Mouse (Mus musculus) mesoderm, embryonic 11.5 days (tissue): ENCODE data around the gene Ceacam1.
"Not testable (repeated sequence)": the region's sequence is repeated elsewhere in the genome, so short reads cannot be mapped to it uniquely, and the experiment has no call there.

Experiments
- DNase-seq: peaks from one replicate; pipeline ENCODE4 v3.0.0-alpha.2; 2012; ENCODE audit warnings: low read depth, low spot score

Gene Ceacam1

GRCm38 (mm10) chr7:25477091-25477751, at the start of gene Ceacam1:
Gene Ceacam1, minus strand, starts transcription at chr7:25477603.
- DNase-seq = peak; percentile 14

GRCm38 (mm10) chr7:25516070-25516777, 38.8 kb upstream of the Ceacam1 start:
- DNase-seq = not testable (repeated sequence)

- DNase-seq = not testable (repeated sequence)
These were observed 38.3 kb upstream of the Ceacam1 start for GRCm38 (mm10) chr7:25515667-25516066.

DNA sequence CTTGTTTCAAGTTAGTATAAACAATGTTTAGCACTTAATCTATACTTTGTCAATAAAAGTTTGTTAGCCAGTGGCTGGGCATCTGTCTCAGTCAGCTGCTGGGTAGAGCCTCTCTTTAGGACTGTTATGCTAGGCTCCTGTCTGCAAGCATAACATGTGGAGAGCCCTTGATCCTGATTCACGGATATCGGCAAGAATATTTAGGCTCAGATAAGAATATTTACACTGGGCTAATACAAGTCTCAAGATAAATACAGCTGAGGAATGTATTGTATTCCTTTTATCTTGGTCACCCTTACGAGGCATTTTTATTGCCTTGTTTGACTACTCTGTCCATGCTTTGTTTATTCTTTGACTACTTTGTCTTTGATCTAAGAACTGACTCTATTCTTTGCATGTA, 32.5 kb upstream of the Ceacam1 start:
- DNase-seq = no peak

GRCm38 (mm10) chr7:25494649-25495048, 17.2 kb upstream of the Ceacam1 start:
- DNase-seq = no peak

GRCm38 (mm10) chr7:25490698-25491097, 13.3 kb upstream of the Ceacam1 start:
- DNase-seq = not testable (repeated sequence)

DNA sequence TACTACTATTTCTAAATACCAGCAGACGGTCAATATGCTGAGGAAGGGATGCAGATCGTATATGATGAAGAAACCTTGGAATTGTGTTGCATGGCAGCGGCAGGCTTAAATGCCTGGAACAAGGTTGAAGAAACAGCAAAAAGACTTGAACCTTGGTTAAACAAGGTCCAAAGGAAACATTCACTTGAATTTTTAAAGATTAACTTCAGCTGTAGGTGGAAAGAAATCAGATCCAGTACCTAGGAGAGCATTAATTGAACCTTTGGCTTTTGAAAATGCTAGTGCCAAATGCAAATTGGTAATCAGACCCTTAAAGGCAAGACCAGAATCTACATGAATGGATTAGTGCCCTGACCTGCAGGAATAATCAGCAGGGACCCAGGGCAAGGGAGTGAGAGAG, 12.0 kb upstream of the Ceacam1 start:
- not testable (repeated sequence) for DNase-seq

- DNase-seq = no peak
These were observed 8.8 kb upstream of the Ceacam1 start for GRCm38 (mm10) chr7:25486186-25486585.

DNA sequence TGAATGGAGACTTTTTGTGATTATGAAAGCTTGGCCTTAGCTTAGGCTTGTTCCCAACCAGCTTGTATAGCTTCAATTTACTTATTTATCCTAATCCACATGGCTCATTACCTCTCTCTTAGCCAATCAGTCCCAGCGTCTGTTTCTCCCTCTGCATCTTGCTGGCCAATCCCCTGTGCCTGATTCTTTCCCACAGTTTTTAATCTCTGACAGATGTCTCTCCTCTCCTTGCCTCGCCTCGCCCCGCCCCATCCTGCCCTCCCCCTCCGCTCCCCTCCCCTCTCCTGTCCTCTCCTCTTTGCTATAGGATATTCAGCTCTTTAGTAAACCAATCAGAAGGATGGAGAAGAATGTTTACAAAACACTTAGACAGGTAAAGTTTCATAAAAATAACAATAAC, 7.7 kb upstream of the Ceacam1 start:
- no peak for DNase-seq

GRCm38 (mm10) chr7:25483133-25483735, 5.8 kb upstream of the Ceacam1 start:
- no peak for DNase-seq

- not testable (repeated sequence) for DNase-seq
These were observed 3.4 kb upstream of the Ceacam1 start for GRCm38 (mm10) chr7:25480791-25481190.

DNA sequence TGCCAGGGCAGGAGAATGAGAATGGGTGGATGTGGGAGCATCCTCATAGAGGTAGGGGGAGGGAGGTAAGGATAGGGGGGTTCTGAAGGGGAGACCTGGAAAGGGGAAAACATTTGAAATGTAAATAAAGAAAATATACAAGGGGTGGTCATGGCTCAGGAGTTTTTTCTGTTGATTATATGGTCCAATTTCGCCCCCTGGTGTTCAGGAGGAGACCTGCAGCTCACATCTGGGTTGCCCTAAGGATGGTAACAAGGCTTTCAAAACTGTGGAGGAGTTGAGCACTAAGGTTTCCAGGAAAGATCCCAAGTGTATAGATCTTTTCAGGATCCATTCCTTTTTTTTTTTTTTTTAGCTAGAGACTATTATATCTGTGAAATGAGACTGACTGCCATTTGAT, 2.0 kb upstream of the Ceacam1 start:
- DNase-seq = peak; percentile 29

GRCm38 (mm10) chr7:25477752-25478093, 320 bp upstream of the Ceacam1 start:
- not testable (repeated sequence) for DNase-seq

- not testable (repeated sequence) for DNase-seq
These were observed 5.6 kb downstream of the Ceacam1 start for GRCm38 (mm10) chr7:25471821-25472220.

DNA sequence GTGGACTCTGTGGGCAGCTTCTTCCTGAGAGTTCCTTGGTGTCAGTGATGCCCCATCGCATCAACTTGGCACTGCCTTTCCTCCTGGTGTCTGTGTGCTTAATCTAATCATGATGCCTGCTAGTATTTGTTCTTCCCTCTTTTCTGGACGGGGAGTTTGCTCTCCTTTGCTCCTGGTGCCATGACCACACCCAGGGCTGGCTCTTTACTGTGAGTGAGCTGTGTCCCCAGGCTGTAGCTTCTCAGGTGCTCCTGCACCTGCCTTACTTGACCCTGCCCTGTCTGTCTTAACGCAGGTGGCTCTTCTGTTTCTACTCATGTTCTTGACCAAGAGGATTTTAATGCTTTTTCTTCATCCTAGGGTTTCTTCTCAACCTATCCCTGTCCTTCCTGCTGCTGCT, 11.8 kb downstream of the Ceacam1 start:
- DNase-seq = not testable (repeated sequence)

DNA sequence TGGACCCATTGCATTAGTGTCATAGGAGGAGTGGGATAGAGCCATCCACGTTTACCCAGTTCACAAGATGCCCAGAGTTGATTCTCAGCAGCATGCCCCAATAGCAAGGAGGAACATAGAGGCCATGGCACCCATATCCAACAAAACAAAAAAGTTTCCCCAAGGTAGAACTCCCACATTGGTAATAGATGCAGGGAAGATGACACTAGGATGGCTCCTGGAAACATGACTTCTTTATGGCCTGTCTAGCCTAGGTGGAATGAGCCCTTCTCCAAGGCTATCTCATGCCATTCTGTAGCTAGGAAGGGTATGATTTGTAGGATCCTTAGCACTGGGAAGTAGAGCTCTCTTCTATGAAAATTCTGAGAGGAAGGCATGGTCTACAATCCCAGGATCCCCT, 12.4 kb downstream of the Ceacam1 start:
- no peak for DNase-seq

DNA sequence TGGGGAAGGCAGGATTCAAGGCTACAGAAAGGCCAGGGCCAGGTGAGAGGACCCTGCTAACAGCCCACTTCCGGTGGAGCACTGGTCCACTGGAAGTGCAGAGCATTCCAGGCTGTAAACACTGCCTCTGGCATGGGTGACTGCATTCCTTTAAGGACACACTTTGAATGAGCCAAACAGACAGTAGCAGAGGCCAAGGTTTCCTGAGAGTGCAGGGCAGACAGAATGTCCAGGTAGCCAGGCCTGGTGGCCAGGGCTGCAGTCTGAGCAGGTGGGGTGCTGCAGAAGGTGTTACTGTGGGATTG, 15.4 kb downstream of the Ceacam1 start:
- not testable (repeated sequence) for DNase-seq

DNA sequence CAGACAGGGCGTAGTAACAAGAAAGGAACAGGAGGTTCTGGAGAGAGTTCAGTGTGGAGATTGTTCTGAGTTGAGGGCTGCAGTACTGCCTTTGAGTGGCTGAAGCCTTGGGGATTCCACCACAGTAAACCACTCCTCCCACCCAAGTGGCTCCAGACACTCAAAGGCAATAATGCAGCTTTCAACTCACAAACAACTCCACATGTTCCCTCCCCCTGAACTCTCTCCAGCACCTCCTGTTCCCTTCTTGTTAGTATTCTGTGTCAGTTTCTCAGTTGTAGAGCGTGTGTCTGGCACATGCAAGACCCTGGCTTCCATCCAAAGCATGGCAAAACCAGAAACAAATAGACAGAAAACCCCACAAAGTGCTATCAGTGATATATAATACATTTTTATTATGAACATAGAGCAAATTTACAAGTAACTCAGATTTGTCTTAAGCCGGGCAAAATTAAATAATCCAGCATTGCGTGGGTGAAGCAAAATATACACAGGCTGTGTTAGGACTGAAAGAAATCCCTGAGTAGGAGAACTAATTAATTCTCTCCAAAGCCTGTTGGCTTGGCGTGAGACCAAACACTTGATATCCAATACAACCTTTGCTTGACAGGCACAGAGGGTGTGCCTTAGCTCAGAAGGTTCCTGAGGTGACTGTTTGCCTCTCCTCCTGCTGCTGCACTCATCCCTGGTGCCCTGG, 15.9 kb downstream of the Ceacam1 start:
- DNase-seq = not testable (repeated sequence)

- DNase-seq = no peak
These were observed 25.3 kb downstream of the Ceacam1 start for GRCm38 (mm10) chr7:25452103-25452502.

GRCm38 (mm10) chr7:25449913-25450890, 27.2 kb downstream of the Ceacam1 start:
- no peak for DNase-seq

- DNase-seq = no peak
These were observed 36.6 kb downstream of the Ceacam1 start for GRCm38 (mm10) chr7:25440816-25441153.
